Mouse (Mus musculus): Measurements from ENCODE around the gene Slc39a13. TPM values are rescaled to one million over a fixed set of nuclear protein-coding genes. Genes with fewer than 3 reads are reported as not detected.

The Slc39a13 gene
- polyA plus RNA-seq, 1 experiment, result 84.5 TPM

DNA sequence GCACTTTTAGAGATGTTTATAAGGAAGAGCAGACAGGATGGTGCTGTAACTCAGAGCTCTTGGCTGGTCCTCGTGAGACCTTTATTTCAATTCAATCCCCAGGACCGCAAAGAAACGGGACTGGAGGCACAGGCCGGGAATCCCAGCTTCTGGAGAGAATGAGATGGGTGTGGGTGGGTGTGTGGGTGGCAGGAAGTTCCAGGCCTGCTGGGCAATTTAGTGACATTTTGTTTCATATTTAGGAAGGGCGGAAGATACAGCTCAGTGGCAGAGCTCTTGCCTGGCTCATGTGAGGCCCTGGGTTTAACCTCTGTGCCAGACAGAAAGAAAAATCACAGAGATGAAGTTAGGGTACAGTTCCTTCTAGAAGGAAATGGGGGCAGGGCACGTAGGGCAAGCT, 20.0 kb upstream of the Slc39a13 start:
- DNase-seq (ENCODE audit: low read depth), result no peak

DNA sequence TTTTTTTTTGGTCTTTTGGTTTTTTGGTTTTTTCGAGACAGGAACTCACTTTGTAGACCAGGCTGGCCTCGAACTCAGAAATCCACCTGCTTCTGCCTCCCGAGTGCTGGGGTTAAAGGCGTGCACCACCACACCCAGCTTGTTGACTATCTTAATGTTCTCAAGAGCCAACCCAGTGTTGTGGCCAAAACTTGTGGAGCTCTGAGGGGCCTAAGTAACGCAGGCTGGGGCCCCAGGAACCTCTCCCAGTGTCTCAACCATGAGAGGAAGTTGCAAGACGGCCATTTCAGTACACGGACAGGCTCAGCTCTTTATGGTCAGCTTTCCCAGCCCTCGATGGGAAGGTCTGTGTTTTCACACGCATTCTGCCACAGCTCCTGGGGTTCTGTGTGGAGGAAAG, 18.8 kb upstream of the Slc39a13 start:
- DNase-seq (ENCODE audit: low read depth), result no peak

DNA sequence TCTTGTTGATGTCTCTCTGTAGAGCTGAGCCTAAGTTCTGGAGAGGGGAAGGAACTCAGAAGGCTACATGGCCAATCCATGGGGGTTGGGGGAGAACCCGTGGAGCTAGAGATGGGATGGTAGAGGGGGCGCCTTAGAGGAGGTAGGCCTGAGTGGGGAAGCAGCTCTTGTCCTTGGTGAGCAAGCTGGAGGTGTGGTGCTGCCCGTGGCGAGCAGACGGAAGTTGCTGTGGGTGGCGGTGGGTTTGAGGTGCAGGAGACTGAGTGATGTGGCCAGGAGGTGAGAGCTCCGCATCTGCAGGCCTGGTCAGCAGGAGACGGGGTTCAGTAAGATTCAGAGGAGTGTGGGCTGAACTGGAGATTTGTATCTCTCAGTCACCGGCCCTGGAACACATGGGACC, 17.2 kb upstream of the Slc39a13 start:
- no peak for DNase-seq (ENCODE audit: low read depth)

DNA sequence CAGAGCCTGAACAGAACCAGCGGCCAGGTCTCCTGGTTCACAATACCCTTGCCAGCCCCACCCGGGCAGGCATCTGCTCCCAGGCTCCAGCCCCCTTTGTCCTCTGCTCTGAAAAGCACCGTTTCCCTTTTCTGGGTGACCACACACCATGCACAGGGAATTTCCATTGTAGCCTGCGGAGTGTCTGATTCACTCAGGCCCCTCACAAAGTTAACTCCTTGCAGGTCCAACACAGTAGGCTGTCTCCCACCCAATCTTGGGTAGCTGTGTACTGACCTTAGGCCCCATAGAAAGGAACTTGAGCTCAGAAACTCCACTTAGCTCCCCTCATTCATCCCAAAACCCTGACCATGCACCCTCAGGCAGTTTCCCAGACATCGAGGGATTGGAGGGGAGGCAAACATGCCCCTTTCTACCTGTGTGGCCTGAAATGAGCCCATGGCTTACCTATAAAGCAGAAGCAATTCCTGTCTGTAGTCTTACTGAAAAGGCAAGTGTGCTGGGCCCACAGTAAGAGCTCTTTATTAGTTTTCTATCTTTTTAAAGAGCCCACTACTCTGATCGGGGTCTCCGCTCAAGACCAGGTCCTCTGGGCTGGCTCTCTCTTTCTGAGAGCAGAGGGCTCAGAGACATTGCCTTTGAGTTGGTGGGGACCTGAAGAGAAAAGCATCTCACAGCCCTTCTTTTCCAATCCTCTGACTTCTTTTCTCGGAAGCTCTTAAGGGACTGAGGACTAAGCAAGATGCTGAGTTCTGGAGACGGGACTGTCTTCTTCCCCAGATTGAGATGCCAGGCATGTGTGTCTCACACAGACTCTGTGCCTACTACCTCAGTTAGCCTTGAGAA, 16.4 kb upstream of the Slc39a13 start:
- DNase-seq (ENCODE audit: low read depth), result no peak

DNA sequence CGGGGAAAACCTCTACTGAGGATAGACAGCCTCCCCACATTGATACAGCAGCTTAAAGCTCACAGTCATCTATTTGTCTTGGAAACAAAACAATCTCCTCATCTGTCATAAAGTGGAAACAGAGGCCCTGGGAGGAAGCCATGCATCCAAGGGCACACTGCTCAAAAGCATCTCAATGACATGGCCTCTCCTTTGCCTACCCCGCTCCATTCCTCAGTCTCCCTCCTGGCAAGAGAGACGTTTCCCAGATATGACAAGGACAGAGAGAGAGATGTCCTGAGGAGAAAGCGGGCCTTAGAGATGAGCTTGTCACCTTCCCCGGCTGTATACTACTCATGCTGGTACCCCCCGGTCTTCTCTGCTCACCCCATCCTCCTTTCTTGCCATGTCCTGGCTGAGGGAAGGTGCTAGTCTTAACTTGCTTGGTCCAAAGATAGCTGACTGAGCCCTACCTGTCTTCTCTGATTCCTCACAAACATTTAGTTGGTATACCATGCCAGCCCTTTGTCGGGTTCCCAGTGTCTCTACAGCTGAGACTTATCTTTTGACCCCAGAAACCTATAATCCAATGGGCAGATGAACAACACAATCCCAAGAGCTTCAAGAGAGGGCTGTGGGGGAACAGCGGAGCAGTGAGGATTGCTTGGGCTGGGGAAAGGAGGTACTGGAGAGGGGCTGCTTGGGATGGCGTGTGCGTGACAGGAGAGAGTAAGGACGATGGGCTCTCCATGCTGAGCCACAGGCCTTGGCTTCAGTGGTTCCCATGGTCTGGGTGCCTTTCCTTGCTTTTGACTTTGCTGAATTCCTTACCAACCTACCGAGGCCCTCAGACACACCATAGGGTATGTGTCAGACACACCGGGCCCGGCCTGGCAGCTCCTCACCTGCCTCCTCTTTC, 15.5 kb upstream of the Slc39a13 start:
- no peak for DNase-seq (ENCODE audit: low read depth)

DNA sequence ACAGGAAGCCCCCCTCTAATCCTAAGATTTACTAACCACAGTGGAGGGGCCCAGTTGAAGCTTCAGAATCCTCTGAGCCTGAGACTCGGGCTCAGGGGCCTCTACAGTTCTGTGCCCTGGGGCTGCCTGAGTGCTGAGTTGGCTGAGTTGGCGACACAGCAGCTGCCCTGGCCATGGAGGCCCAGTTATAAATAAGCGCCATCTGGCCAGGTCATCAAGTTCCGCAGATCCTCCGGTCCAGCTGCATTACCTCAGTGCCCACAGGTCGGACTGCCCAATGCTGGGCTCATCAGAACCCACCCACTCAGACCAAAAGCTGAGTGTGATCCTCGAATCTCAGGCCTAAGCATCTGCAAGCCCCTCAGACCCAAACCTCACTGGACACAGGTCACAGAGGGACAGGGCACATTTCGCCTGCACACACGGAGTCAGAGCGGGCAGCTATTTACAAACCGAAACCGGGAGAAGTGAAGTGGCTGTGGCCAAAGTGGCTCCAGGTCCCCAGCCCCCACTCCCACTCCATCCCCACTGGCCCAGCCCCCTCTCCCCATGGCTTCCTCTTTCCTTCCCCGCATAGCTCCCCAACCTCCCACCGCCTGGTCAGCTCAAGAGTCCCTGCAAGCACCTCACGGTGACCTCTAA, 14.1 kb upstream of the Slc39a13 start:
- no peak for DNase-seq (ENCODE audit: low read depth)

DNA sequence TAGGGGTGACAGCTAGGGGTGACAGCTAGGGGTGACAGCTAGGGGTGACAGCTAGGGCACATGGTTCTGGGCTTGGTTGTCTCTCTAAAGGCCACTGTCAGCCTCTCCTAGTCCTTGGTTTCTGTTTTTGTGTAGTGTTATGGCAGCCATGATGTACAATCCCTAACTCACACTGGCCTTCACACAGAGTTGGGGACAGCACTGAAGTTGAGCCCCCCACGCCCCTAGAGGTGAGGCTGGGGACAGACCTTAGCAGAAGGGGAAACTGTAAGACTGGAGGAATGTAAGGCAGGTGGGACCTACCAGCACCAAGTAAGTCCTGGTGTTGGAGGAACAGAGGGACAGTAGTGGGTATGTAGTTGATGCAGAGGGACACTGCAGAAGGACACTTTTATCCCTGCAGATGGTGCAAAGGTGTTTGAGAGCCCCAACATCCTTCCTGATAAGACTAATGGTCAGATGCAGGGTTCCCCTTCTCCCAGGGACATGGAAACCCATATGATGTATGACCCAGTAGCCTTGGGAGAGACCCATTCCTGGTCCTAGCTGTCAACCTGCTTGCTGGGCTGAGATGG, 13.2 kb upstream of the Slc39a13 start:
- DNase-seq (ENCODE audit: low read depth), result no peak

DNA sequence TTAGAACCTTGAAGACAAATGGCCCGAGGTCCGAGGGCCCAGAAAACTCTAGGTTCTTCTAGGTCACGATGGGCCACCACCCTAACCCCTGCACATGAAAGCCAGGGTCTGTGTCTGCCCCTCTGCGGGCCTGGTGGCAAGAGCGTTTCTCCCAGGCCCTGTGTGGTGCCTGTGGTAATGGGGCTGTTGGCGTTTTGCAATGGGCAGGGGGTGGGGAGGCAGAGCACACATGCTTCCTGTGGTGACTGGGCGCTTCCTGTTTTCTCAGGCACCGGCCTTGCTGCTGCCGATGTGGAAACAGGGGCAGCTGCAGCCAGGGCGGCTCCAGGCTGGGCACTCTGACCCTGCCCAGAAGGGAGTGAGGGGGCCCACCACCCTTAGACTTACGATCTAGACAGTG, 12.6 kb upstream of the Slc39a13 start:
- DNase-seq (ENCODE audit: low read depth), result no peak

DNA sequence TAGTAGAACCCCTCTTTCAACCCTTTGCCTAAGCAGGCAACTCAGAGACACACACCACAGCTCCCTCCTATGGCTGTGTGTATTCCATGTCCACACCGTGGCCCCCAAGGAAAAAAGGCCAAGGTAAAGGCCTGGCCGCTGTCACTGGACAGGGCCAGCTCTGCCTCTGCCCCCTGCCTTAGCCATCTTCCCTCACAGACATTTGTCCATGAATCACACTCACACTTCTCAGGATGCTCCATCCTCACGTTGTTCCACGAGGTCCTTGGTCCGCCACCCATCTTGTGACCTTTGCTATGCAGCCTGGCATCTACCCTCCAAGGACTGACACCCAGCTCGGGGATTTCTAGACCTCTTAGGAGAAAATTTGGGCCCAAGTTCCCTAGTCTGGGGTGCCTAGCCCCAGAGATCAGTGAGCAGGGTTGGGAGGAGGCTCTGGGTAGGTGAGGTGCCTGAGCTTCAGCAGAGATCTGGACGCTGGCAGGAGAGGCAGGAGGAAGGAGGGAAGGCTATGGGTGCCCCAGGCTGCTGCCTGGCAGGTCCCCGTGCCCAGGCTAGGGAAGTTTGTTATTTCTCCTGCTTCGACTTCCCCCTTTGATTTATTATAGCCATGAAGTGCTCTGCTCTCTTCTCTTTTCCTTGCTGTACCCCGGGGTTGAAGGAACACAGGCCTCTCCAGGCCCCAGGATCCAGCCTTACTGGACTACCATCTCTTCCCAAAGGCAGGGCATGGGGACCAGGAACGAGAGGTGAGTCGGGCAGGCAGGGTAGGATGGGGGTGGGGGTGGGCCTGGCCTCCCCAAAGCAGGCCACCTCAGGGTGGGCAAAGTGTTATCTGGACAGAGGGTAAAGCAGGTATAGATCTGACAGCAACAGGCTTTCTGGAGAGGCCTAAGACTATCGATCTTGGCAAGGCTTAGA, 11.8 kb upstream of the Slc39a13 start, which contains the start of gene Spi1:
Gene Spi1, plus strand, starts transcription at position 616 of the 921 bp plus-strand sequence.
- DNase-seq (ENCODE audit: low read depth), result no peak

DNA sequence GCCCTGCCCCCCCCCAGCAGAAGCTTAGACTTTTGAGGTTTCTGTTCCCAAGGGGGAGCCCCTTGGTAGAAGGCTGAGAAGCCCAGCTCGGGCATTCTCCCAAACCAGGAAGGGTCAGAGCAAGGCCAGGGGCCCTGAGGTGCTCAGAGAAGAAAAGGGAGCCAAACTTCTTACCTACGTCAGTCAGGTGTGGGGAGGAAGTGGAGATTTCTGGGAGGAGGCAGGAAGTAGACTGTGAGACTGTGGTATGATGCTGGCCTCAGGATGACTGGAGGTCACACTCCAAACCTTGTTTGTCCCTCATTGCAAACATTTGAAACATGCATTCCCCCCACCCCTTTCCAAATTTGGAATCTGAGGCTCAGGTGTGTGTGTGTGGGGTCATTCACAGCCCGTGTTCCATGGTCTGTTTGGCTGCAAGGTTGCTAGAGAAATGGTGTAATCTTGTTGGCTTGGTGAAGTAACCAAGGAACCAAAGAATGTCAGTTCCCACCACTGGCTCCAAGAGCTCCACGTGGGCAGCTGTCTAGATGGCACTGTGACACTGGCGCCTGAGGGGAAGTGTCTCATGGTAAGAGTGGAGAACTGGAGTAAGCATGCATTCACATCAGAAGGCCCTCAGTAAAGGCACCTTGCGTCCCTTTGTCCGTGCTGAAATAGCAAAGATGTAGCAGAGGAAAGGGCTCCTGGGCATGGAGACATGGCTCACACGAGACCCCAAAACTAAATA, 10.7 kb upstream of the Slc39a13 start:
- no peak for DNase-seq (ENCODE audit: low read depth)

DNA sequence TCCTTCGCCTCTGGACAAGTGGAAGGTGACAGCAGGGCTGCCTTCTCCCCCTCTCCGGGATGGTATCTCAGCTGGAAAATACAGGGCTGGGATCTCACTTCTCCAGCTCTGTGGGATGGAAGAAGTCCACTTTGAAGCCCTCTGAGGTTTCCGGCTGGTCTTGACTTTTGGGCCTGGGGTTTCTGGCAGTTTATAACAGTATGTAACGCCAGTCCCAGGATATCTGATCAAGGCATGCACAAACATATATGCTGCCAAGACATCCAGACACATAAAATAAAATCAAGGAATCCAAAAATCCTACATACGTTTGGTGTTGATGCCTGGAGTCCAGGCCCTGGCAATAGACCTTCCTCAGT, 8.8 kb upstream of the Slc39a13 start:
- no peak for DNase-seq (ENCODE audit: low read depth)

DNA sequence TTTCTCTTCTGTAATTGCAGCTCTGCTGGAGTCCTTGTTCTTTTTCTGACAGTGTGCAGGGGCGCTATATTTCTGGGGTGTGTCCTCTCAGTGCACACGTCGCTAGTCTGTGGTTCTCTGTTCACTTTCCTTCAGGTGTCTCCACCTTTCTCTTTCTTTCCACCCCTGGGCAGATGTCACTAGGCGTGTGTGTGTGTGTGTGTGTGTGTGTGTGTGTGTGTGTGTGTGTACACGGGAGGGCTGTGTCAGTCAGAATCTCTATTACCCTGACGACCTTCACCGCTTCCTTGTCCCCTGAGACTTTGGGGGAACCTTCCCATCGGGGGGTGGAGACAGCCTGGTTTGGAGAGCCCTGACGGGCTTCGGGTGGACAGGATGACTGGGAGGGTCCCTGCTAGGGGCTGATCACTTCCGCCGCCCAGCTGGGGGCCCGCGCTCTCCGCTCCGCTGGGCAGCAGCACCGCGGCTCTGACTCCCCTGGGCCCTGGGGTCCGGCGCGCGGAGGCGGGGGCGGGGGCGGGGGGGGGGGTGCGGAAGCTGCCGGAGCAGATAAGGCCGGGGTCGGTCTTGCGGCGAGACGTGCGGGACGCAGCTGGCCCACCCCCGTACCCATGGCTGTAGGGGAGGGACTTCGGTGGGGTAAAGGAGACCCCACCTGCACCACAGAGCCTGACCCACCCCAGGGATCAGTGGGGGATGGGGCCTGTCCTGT, 8.3 kb upstream of the Slc39a13 start:
- DNase-seq (ENCODE audit: low read depth), result no peak

DNA sequence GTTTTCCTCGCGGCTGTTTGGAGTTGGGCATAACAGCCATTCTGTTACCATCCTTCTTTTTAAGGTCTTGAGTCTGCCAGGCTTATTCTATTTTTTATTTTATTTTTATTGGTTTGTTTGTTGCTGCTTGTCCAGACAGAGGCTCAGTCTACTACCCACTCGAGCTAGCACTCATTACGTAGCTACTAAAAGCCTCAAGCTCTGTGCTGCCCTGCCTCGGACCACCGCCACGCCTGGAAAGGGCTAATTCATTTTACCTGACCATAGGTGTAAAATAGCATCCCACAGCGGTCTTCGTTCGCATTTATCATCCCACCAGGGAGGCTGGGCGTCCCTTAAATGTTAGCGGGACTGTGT, 7.7 kb upstream of the Slc39a13 start:
- DNase-seq (ENCODE audit: low read depth), result no peak

DNA sequence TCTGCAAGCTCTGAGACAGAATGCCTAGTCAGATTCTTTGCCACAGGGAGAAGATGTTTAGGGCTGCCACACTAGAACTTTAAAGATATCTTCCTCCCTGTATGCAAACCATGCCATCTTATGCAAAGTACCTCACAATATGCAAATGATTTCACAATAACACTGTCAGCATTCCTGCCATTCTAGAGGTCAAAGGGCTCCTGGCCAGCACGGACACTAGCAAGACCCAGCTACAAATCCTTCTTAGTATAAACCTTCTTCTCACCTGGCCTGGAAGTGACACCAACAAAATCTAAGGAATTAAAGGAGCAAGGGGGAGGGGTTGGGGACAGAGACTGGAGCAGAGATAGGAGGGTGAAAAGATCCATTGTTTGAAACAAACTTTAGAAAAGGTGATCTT, 1.9 kb upstream of the Slc39a13 start:
- no peak for DNase-seq (ENCODE audit: low read depth)

DNA sequence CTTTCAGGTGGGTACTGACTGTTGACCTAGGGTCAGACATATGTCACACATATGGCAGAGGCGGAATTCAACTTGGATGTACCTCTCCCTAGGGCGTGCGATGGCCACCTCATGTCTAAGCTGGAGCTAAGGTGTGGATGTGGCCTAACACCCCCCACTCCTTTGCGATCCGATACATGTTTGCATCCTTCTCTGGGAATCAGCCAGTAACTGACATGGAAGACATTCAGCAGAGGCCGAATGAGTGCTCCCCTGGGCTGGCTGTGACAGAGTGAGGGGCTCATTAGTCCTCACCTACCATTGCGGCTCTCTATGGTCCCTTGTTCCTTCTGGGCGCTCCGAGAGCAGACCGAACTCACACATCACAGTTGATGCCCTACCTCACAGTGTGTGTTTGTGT, 842 bp upstream of the Slc39a13 start:
- no peak for DNase-seq (ENCODE audit: low read depth)

DNA sequence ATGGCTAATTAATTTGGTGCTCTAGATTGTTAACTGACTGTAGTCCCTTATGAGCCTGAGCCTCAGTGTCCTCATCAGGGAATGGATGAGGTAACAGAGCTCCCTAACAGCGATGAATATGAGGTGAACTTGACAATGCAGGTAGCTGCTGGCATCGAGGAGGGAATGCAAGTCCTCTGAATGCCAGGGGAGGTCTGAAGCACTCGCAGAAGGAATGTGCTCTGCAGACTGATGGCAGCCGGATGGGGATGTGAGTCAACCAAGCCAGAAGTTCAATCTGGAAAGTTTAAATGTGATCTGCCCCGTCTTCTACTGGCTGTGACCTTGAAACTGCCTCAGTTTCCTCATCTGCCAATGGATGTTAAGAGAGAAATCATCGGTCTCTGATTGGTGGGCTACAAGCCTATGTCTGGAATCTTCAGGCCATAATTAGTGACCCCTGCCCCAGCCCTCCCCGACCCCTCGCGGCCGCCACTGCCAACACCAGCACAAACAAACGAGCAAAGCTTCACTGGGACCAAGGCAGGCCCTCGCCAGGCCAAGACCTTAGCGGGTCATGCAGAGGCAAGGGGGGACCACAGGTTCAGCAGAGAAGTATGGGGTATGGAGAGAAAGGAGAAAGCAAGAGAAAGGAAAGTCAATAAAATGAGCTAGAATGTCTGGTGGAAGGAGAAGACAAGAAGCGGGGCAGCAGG, 764 bp downstream of the Slc39a13 start:
- no peak for DNase-seq (ENCODE audit: low read depth)

DNA sequence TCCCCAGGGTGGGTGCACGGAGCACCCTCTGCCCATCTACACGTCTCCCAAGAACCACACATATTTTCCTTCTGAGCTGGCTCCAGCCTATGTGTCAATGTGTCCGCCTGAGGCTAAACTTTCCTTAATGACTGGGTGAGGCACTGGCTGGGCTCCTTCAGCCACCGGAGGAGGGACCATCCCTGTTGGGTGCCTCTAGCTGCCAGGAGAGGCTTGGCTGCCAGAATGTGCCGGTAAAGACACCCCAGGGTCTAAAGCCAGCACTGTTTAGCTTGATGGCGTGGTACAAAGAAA, 1.4 kb downstream of the Slc39a13 start:
- DNase-seq (ENCODE audit: low read depth), result no peak

DNA sequence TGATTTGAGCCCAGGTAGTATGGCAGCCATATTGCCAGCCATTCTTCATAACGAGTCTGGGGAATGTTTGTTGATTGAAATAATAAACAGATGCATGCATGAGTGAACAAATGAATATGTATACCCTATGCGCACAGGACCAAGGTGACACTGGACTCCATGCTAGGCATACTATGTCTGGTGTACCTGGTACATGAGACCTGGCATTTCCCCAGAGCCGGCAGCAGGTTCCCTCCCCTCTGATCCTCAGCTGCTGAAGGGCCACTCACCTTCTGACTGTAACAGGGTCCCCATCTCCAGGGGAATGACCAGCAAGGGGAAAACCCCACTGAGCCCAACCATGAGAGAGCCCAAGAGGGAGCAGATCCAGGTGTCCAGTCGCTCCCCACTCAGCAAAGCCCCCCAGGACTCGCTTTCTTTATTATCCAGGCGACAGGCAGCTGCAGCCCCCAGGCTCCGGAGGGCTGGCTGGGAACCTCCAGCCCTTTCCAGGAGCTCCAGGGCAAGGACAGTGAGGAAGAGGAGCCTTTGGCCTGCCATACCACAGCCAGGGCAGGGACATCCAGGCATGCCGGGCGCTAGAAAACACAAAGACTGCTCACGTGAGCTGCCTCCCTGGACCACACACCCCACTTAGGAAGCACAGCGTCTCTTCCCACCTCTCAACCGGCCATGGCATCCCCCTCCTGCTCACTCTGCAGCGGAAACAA, 1.9 kb downstream of the Slc39a13 start:
- DNase-seq (ENCODE audit: low read depth), result no peak

DNA sequence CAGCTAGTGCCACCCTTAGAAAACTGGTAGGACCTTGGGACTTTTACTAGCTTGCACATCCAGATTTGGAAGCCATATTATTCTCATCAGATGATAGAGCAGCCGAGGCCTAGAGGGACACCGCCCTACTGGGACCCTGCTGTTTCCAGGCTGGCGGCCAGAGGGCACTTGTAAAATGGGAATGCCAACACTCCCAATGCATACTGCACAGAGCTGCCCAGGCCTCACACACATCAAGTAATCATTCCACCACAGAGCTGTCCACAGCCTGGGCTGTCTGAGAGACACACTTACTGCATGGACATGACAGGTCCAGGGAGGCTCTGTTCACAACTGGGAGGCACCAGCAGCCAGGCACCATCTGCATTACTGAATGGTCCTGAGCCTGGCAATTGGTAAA, 3.8 kb downstream of the Slc39a13 start:
- DNase-seq (ENCODE audit: low read depth), result no peak

Data from gonadal fat pad, adult 2 months (tissue).